Mouse (Mus musculus): ENCODE measurements around the gene Olfr283.
"Not testable (repeated sequence)": the region's sequence is repeated elsewhere in the genome, so short reads cannot be mapped to it uniquely, and the experiment has no call there.

The Olfr283 gene

GRCm38 (mm10) chr15:98380846-98381245 is at the start of gene Olfr283:
Gene Olfr283 (minus strand): TSS chr15:98380946.
- DNase-seq (ENCODE audit: low read depth, low spot score): no peak

GRCm38 (mm10) chr15:98425188-98425587 is 44.4 kb upstream of the Olfr283 start:
- no peak for DNase-seq (ENCODE audit: low read depth, low spot score)

- DNase-seq (ENCODE audit: low read depth, low spot score): no peak
These were observed 44.0 kb upstream of the Olfr283 start for GRCm38 (mm10) chr15:98424753-98425152.

- no peak for DNase-seq (ENCODE audit: low read depth, low spot score)
These were observed 43.6 kb upstream of the Olfr283 start for GRCm38 (mm10) chr15:98424326-98424725.

GRCm38 (mm10) chr15:98420897-98421296 is 40.2 kb upstream of the Olfr283 start:
- DNase-seq (ENCODE audit: low read depth, low spot score): no peak

- no peak for DNase-seq (ENCODE audit: low read depth, low spot score)
These were observed 37.4 kb upstream of the Olfr283 start for GRCm38 (mm10) chr15:98418096-98418495.

GRCm38 (mm10) chr15:98417285-98417684 is 36.5 kb upstream of the Olfr283 start:
- DNase-seq (ENCODE audit: low read depth, low spot score): not testable (repeated sequence)

GRCm38 (mm10) chr15:98416802-98417201 is 36.1 kb upstream of the Olfr283 start:
- not testable (repeated sequence) for DNase-seq (ENCODE audit: low read depth, low spot score)

GRCm38 (mm10) chr15:98415996-98416395 is 35.2 kb upstream of the Olfr283 start:
- no peak for DNase-seq (ENCODE audit: low read depth, low spot score)

GRCm38 (mm10) chr15:98410249-98410648 is 29.5 kb upstream of the Olfr283 start:
- DNase-seq (ENCODE audit: low read depth, low spot score): no peak

- DNase-seq (ENCODE audit: low read depth, low spot score): no peak
These were observed 28.9 kb upstream of the Olfr283 start for GRCm38 (mm10) chr15:98409635-98410034.

- DNase-seq (ENCODE audit: low read depth, low spot score): no peak
These were observed 27.8 kb upstream of the Olfr283 start for GRCm38 (mm10) chr15:98408406-98409060.

- no peak for DNase-seq (ENCODE audit: low read depth, low spot score)
These were observed 21.6 kb upstream of the Olfr283 start for GRCm38 (mm10) chr15:98402356-98402755.

- no peak for DNase-seq (ENCODE audit: low read depth, low spot score)
These were observed 16.4 kb upstream of the Olfr283 start for GRCm38 (mm10) chr15:98397136-98397535.

GRCm38 (mm10) chr15:98391903-98392187 is 11.1 kb upstream of the Olfr283 start:
- no peak for DNase-seq (ENCODE audit: low read depth, low spot score)

- DNase-seq (ENCODE audit: low read depth, low spot score): no peak
These were observed 10.5 kb upstream of the Olfr283 start for GRCm38 (mm10) chr15:98391081-98391902.

- DNase-seq (ENCODE audit: low read depth, low spot score): no peak
These were observed 9.1 kb upstream of the Olfr283 start for GRCm38 (mm10) chr15:98389796-98390195.

- no peak for DNase-seq (ENCODE audit: low read depth, low spot score)
These were observed 6.9 kb upstream of the Olfr283 start for GRCm38 (mm10) chr15:98387621-98388020.

- DNase-seq (ENCODE audit: low read depth, low spot score): no peak
These were observed 2.5 kb downstream of the Olfr283 start for GRCm38 (mm10) chr15:98378209-98378608.

- DNase-seq (ENCODE audit: low read depth, low spot score): no peak
These were observed 39.9 kb downstream of the Olfr283 start, which contains the start of gene Olfr284 for GRCm38 (mm10) chr15:98340887-98341286. Gene Olfr284 (minus strand): TSS chr15:98340987.

Measured in c-Kit-negative CD71-positive TER-119-positive erythroid progenitor cells, embryonic 14.5 days (primary cell).